Mouse (Mus musculus): ENCODE results near the gene Fbxo41. TPM values are rescaled to one million over a fixed set of nuclear protein-coding genes. Genes with fewer than 3 reads are reported as not detected.

The Fbxo41 gene
- polyA plus RNA-seq, 1 experiment = 0.04 TPM

DNA sequence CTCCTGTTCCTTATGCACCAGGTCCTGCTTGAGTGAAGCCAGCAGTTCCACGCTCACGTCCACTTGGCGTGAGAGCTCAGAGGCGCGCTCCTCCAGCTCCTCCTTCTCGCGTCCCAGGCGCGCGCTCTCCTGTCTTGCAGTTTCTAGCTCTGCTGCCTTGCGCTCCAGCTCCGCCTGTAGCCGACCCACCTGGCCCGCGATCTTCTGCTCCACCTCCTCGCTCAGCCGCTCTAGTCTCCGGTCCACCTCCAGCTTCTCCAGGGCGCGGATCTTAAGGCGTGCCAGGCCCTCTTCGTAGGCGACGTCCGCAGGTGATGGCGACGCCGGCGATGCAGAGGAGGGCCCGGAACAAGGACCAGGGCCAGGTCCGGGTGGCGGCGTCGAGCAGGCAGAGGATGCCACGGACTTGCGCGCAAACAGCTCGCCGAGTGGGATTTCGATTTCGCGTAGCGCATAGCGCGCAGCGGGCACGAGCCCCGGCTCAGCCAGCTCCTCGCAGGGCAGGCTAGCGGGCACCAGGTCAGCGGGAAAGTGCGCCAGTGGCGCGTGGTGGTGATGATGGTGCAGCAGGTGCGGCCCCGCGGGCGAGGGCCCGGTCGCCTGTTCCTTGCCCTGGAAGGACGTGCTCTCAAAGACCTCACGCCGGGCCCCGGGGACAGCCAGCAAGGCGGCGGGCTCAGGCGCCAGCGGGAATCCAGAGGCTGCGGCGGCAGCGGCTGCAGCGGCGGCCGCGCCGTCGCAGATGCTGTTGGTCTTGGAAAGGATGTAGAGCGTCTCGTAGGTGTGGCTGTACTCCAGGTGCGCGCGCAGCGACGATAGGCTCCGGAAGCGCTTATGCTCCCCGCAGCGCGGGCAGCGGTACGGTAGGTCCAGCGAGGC, 18.7 kb downstream of the Fbxo41 start:
- no peak overlapping the region for H3K4me3 ChIP-seq (ENCODE audit: control insufficient read depth, insufficient read depth, low read length)
- H3K27me3 ChIP-seq (ENCODE audit: control insufficient read depth, insufficient read depth, low read length) = peaks cover 9% of the 10 kb centered on the region; the same call in 1 of the 2 replicates
- no peak for DNase-seq
- no peaks in the 10 kb centered on the region for H3K4me1 ChIP-seq (replicated peaks; ENCODE audit: control insufficient read depth, insufficient read depth, low read length)
- no peak overlapping the region for H3K27ac ChIP-seq (ENCODE audit: control insufficient read depth, insufficient read depth, low read length)
- H3K36me3 ChIP-seq (ENCODE audit: control insufficient read depth, insufficient read depth, low read length) = no peaks in the 10 kb centered on the region
- TF ChIP-seq POLR2A (IDR thresholded peaks at IDR 0.05; ENCODE audit: control insufficient read depth, extremely low read depth, insufficient read depth, low read length, poor library complexity) (no peak), CTCF (IDR thresholded peaks at IDR 0.05; ENCODE audit: borderline replicate concordance, control insufficient read depth, extremely low read depth, insufficient read depth, low read length, poor library complexity) (no peak)
- 8% methylated on average over 92 of the region's 92 CpGs for WGBS

DNA sequence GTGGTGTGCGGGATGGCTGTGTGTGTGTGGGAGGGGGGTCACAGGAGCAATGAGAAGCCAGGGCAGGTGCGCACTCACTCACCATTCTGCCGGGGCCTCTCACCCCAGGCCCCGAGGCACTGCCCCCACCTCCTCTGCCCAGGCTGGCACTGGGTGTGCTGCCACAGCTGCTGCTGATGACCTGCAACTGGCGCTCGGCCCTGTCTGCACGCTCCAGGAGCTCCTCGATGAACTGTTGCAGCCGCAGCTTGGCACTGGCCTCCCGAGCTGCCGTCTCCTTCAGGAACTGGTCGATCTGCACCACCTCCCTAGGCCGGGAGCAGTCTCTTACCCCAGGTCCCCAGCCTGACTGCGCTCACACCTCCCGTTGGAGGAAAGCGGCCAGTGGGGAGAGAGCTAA, 22.1 kb downstream of the Fbxo41 start:
- no peak for DNase-seq
- H3K27me3 ChIP-seq (ENCODE audit: control insufficient read depth, insufficient read depth, low read length) = peaks cover 9% of the 10 kb centered on the region; the same call in 1 of the 2 replicates

DNA sequence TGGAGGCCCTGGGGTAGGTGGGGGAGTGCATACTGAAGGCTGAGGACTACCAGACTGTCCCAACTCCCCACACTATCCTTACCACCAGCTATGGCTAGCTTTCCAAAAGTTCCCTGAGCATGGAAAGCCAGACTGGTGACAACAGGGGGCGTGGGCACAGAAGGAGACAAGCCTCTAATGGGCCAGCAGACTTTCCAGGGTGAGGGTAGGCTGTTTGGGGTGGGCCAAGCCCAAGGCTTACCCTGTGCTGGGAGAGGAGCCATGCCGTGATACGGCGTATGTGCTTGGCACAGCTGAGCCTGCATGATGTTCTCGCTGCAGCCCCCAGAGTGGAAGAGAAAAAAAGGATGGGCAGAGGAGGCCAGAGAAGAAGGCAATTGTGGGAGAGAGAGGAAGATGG, 22.8 kb downstream of the Fbxo41 start:
- Histone ChIP-seq H3K36me3 (ENCODE audit: control insufficient read depth, insufficient read depth, low read length) (no peaks in the 10 kb centered on the region), H3K4me3 (ENCODE audit: control insufficient read depth, insufficient read depth, low read length) (no peak overlapping the region), H3K4me1 (replicated peaks; ENCODE audit: control insufficient read depth, insufficient read depth, low read length) (no peaks in the 10 kb centered on the region), H3K27me3 (ENCODE audit: control insufficient read depth, insufficient read depth, low read length) (peaks cover 9% of the 10 kb centered on the region; the same call in 1 of the 2 replicates), H3K27ac (ENCODE audit: control insufficient read depth, insufficient read depth, low read length) (no peak overlapping the region)
- 85% methylated on average over 5 of the region's 5 CpGs for WGBS
- DNase-seq = no peak
- TF ChIP-seq POLR2A (IDR thresholded peaks at IDR 0.05; ENCODE audit: control insufficient read depth, extremely low read depth, insufficient read depth, low read length, poor library complexity) = no peak
- TF ChIP-seq CTCF (IDR thresholded peaks at IDR 0.05; ENCODE audit: borderline replicate concordance, control insufficient read depth, extremely low read depth, insufficient read depth, low read length, poor library complexity) = no peak

More for the DNA sequence above, 22.1 kb downstream of the Fbxo41 start:
- 72% methylated on average over 16 of the region's 16 CpGs for WGBS
- H3K27ac ChIP-seq (ENCODE audit: control insufficient read depth, insufficient read depth, low read length) = no peak overlapping the region
- no peak overlapping the region for H3K4me3 ChIP-seq (ENCODE audit: control insufficient read depth, insufficient read depth, low read length)
- TF ChIP-seq CTCF (IDR thresholded peaks at IDR 0.05; ENCODE audit: borderline replicate concordance, control insufficient read depth, extremely low read depth, insufficient read depth, low read length, poor library complexity) (no peak), POLR2A (IDR thresholded peaks at IDR 0.05; ENCODE audit: control insufficient read depth, extremely low read depth, insufficient read depth, low read length, poor library complexity) (no peak)
- H3K36me3 ChIP-seq (ENCODE audit: control insufficient read depth, insufficient read depth, low read length) = no peaks in the 10 kb centered on the region
- no peaks in the 10 kb centered on the region for H3K4me1 ChIP-seq (replicated peaks; ENCODE audit: control insufficient read depth, insufficient read depth, low read length)

DNA sequence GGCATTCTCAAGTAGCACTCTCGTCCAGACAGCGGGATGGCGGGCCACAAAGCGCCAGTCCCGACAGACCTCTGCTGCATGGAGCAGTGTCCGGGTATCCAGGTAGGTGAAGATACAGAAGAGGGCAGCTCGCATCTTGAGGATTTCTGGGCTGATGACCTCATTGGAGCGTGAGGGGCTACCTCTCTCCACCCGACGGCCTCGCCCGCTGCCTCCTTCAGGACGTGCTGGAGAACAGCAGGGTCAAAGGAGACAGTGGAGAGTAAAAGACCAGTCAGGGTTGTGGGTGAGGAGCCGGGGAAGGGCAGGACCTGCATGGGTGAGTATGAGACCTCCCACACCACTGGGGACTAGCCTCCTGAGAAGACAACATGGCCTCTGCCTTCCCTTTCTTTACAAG, 24.4 kb downstream of the Fbxo41 start:
- H3K27ac ChIP-seq (ENCODE audit: control insufficient read depth, insufficient read depth, low read length) = no peak overlapping the region
- TF ChIP-seq CTCF (IDR thresholded peaks at IDR 0.05; ENCODE audit: borderline replicate concordance, control insufficient read depth, extremely low read depth, insufficient read depth, low read length, poor library complexity) = no peak
- TF ChIP-seq POLR2A (IDR thresholded peaks at IDR 0.05; ENCODE audit: control insufficient read depth, extremely low read depth, insufficient read depth, low read length, poor library complexity) = no peak
- H3K36me3 ChIP-seq (ENCODE audit: control insufficient read depth, insufficient read depth, low read length) = no peaks in the 10 kb centered on the region
- H3K4me1 ChIP-seq (replicated peaks; ENCODE audit: control insufficient read depth, insufficient read depth, low read length) = no peaks in the 10 kb centered on the region
- H3K27me3 ChIP-seq (ENCODE audit: control insufficient read depth, insufficient read depth, low read length) = peaks cover 2% of the 10 kb centered on the region; the same call in 1 of the 2 replicates
- 52% methylated on average over 14 of the region's 14 CpGs for WGBS
- H3K4me3 ChIP-seq (ENCODE audit: control insufficient read depth, insufficient read depth, low read length) = no peak overlapping the region
- DNase-seq = no peak

- TF ChIP-seq CTCF (IDR thresholded peaks at IDR 0.05; ENCODE audit: borderline replicate concordance, control insufficient read depth, extremely low read depth, insufficient read depth, low read length, poor library complexity) = 0 out of 2 replicates have a peak, but pooled peaks have one; percentile 39
- TF ChIP-seq POLR2A (IDR thresholded peaks at IDR 0.05; ENCODE audit: control insufficient read depth, extremely low read depth, insufficient read depth, low read length, poor library complexity) = no peak
- peaks cover 2% of the 10 kb centered on the region; the same call in 1 of the 2 replicates for H3K27me3 ChIP-seq (ENCODE audit: control insufficient read depth, insufficient read depth, low read length)
- WGBS = 44% methylated on average over 10 of the region's 10 CpGs
- H3K4me3 ChIP-seq (ENCODE audit: control insufficient read depth, insufficient read depth, low read length) = no peak overlapping the region
- DNase-seq = peak; percentile 33
- H3K27ac ChIP-seq (ENCODE audit: control insufficient read depth, insufficient read depth, low read length) = no peak overlapping the region
- no peaks in the 10 kb centered on the region for H3K36me3 ChIP-seq (ENCODE audit: control insufficient read depth, insufficient read depth, low read length)
- no peaks in the 10 kb centered on the region for H3K4me1 ChIP-seq (replicated peaks; ENCODE audit: control insufficient read depth, insufficient read depth, low read length)
Measured at GRCm38 (mm10) chr6:85477366-85477917, 25.4 kb downstream of the Fbxo41 start.

- H3K36me3 ChIP-seq (ENCODE audit: control insufficient read depth, insufficient read depth, low read length) = no peaks in the 10 kb centered on the region
- no peak overlapping the region for H3K4me3 ChIP-seq (ENCODE audit: control insufficient read depth, insufficient read depth, low read length)
- no peaks in the 10 kb centered on the region; the same call in 1 of the 2 replicates for H3K27me3 ChIP-seq (ENCODE audit: control insufficient read depth, insufficient read depth, low read length)
- no peak overlapping the region for H3K27ac ChIP-seq (ENCODE audit: control insufficient read depth, insufficient read depth, low read length)
- 89% methylated on average over 3 of the region's 3 CpGs for WGBS
- TF ChIP-seq CTCF (IDR thresholded peaks at IDR 0.05; ENCODE audit: borderline replicate concordance, control insufficient read depth, extremely low read depth, insufficient read depth, low read length, poor library complexity) (no peak), POLR2A (IDR thresholded peaks at IDR 0.05; ENCODE audit: control insufficient read depth, extremely low read depth, insufficient read depth, low read length, poor library complexity) (no peak)
- no peaks in the 10 kb centered on the region for H3K4me1 ChIP-seq (replicated peaks; ENCODE audit: control insufficient read depth, insufficient read depth, low read length)
- no peak for DNase-seq
Measured at GRCm38 (mm10) chr6:85475581-85475980, 27.2 kb downstream of the Fbxo41 start.

Data from thymus, adult 2 months (tissue).